23 mouse cellular contexts compared by ENCODE assay signal in the genomic region with DNA sequence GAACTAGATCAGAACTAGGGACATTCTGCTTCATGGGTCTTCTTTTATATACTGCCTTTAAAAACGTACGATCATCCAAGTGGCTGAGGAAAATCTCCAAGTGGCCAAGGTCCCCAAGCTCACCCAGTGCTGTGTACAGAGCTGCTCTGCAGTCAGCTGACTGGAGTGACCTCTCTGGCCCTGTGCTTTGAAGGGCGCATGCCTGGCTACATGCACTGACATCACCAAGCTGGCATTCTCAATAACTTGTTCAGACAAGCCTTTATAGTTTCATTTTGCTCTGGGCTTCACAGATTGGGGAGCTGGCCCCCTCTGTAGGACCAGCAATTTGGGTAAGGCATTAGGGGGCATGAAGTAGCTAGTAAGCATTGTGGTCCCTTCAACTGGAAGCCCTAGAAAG.
DNase-seq lines count a peak whose midpoint lies in the region; ATAC-seq and TF ChIP-seq lines count a peak whose summit lies in the region.
"Had no signal": no experiment of that assay in that cellular context is flagged by ENCODE, and none has a peak within 500 bp of the region (broad histone marks: within the 10 kb centered on the region; RNA-seq: fewer than 3 reads in every experiment).

No protein-coding gene starts in this region.

- H3K36me3 ChIP-seq in heart, embryonic 15.5 days = peaks cover 43% of the 10 kb centered on the region
- peaks cover 30% of the 10 kb centered on the region for H3K36me3 ChIP-seq in liver, adult 2 months (ENCODE audit: control insufficient read depth, insufficient read depth, low read length)
- H3K36me3 ChIP-seq in liver, embryonic 12.5 days = no peaks in the 10 kb centered on the region
- H3K36me3 ChIP-seq in midbrain, embryonic 10.5 days = no peaks in the 10 kb centered on the region
- H3K36me3 ChIP-seq: hindbrain, embryonic 12.5 days; limb, embryonic 13.5 days; neural tube, embryonic 15.5 days; stomach, embryonic 15.5 days had no signal

- DNase-seq in heart, postnatal 4 days = no peak
- peak; percentile 24 for DNase-seq in liver, adult 2 months (ENCODE audit: extremely low read depth, low read depth, low spot score)
- DNase-seq in adrenal gland, postnatal 10 days = peak; percentile 20
- DNase-seq in adrenal gland, postnatal 25 days = peak; percentile 2
- DNase-seq in midbrain, embryonic 10.5 days (ENCODE audit: low spot score) = no peak
- DNase-seq in cerebellum, postnatal 10 days = no peak
- DNase-seq: cerebellum, adult 2 months; cerebellum, postnatal 36 days; embryo, embryonic 11 days; gastrocnemius, postnatal 10 days; kidney, adult 18-20 months; layer of hippocampus, adult 9-11 months; right cerebral cortex, adult 18-20 months; thymus, postnatal 25 days had no signal

- ATAC-seq in heart, embryonic 15.5 days (replicated peaks; ENCODE audit: insufficient number of reproducible peaks, insufficient read depth, low FRiP score, low read depth) = no peak; the same call in 1 of the 2 replicates
- ATAC-seq in liver, embryonic 12.5 days = no peak
- ATAC-seq: forebrain, embryonic 14.5 days had no signal

- WGBS in heart, embryonic 15.5 days = 79% methylated on average over 3 of the region's 3 CpGs
- WGBS in liver, adult 2 months = 86% methylated on average over 3 of the region's 3 CpGs
- WGBS in liver, embryonic 12.5 days (ENCODE audit: insufficient replicate concordance) = 77% methylated on average over 3 of the region's 3 CpGs
- WGBS in midbrain, embryonic 10.5 days = 92% methylated on average over 3 of the region's 3 CpGs

- no peak overlapping the region for H3K9ac ChIP-seq in heart, embryonic 15.5 days
- no peak overlapping the region for H3K9ac ChIP-seq in liver, adult 2 months (ENCODE audit: low read depth, low read length)
- no peak overlapping the region for H3K9ac ChIP-seq in liver, embryonic 12.5 days
- H3K9ac ChIP-seq: hindbrain, embryonic 12.5 days; limb, embryonic 13.5 days; liver, embryonic 14.5 days; neural tube, embryonic 15.5 days; stomach, embryonic 15.5 days had no signal

- no peaks in the 10 kb centered on the region for H3K79me2 ChIP-seq in liver, adult 2 months (ENCODE audit: control insufficient read depth, insufficient read depth, low read length)

- H3K27me3 ChIP-seq in heart, embryonic 15.5 days = no peaks in the 10 kb centered on the region
- no peaks in the 10 kb centered on the region for H3K27me3 ChIP-seq in liver, adult 2 months (ENCODE audit: control insufficient read depth, insufficient read depth, low read length)
- no peaks in the 10 kb centered on the region for H3K27me3 ChIP-seq in liver, embryonic 12.5 days (replicated peaks)
- H3K27me3 ChIP-seq in midbrain, embryonic 10.5 days (ENCODE audit: low read depth, poor library complexity, severe bottlenecking) = no peaks in the 10 kb centered on the region
- H3K27me3 ChIP-seq: hindbrain, embryonic 12.5 days; limb, embryonic 13.5 days; neural tube, embryonic 15.5 days; stomach, embryonic 15.5 days had no signal

- no peak overlapping the region for H3K4me3 ChIP-seq in heart, embryonic 15.5 days
- no peak overlapping the region for H3K4me3 ChIP-seq in liver, adult 2 months (ENCODE audit: insufficient read depth, low read depth, low read length)
- H3K4me3 ChIP-seq in liver, embryonic 12.5 days = no peak overlapping the region
- H3K4me3 ChIP-seq in midbrain, embryonic 10.5 days = no peak overlapping the region
- H3K4me3 ChIP-seq: hindbrain, embryonic 12.5 days; limb, embryonic 13.5 days; neural tube, embryonic 15.5 days; stomach, embryonic 15.5 days had no signal

- peaks cover 5% of the 10 kb centered on the region for H3K4me1 ChIP-seq in heart, embryonic 15.5 days (replicated peaks)
- no peaks in the 10 kb centered on the region for H3K4me1 ChIP-seq in liver, adult 2 months (ENCODE audit: control insufficient read depth, insufficient read depth, low read length)
- H3K4me1 ChIP-seq in liver, embryonic 12.5 days = no peaks in the 10 kb centered on the region
- no peaks in the 10 kb centered on the region for H3K4me1 ChIP-seq in midbrain, embryonic 10.5 days
- H3K4me1 ChIP-seq: hindbrain, embryonic 12.5 days; limb, embryonic 13.5 days; neural tube, embryonic 15.5 days; stomach, embryonic 15.5 days had no signal

- no peak for TF ChIP-seq POLR2A in liver, adult 2 months (IDR thresholded peaks at IDR 0.05; ENCODE audit: extremely low read depth, insufficient read depth, low read length)

- TF ChIP-seq CTCF in liver, adult 2 months (IDR thresholded peaks at IDR 0.05; ENCODE audit: low read depth, low read length) = no peak

- no peak overlapping the region for H3K4me2 ChIP-seq in heart, embryonic 15.5 days
- no peak overlapping the region for H3K4me2 ChIP-seq in liver, embryonic 12.5 days
- H3K4me2 ChIP-seq: hindbrain, embryonic 12.5 days; limb, embryonic 13.5 days; midbrain, embryonic 11.5 days; neural tube, embryonic 15.5 days; stomach, embryonic 15.5 days had no signal

- H3K27ac ChIP-seq in heart, embryonic 15.5 days = 0 out of 2 replicates have a peak overlapping the region, but pooled peaks have one; percentile 9
- H3K27ac ChIP-seq in liver, adult 2 months (replicated peaks; ENCODE audit: insufficient read depth, low read depth, low read length) = no peak overlapping the region
- no peak overlapping the region for H3K27ac ChIP-seq in liver, embryonic 12.5 days
- H3K27ac ChIP-seq in midbrain, embryonic 10.5 days (replicated peaks) = no peak overlapping the region
- H3K27ac ChIP-seq: hindbrain, embryonic 12.5 days; limb, embryonic 13.5 days; liver, embryonic 14.5 days; neural tube, embryonic 15.5 days; stomach, embryonic 15.5 days had no signal

- H3K9me3 ChIP-seq in heart, embryonic 15.5 days (replicated peaks) = no peaks in the 10 kb centered on the region
- H3K9me3 ChIP-seq in liver, embryonic 12.5 days (replicated peaks) = no peaks in the 10 kb centered on the region
- no peaks in the 10 kb centered on the region for H3K9me3 ChIP-seq in midbrain, embryonic 10.5 days (replicated peaks)
- H3K9me3 ChIP-seq: hindbrain, embryonic 12.5 days; limb, embryonic 13.5 days; neural tube, embryonic 15.5 days; stomach, embryonic 15.5 days had no signal

Comparison
In these comparisons a context has a peak if more than half of its experiments do, and no peak if none do; other contexts are left out.
1. DNase-seq: peak in liver, adult 2 months (single experiment), adrenal gland, postnatal 10 days (single experiment) and adrenal gland, postnatal 25 days (single experiment); none in heart, postnatal 4 days (single experiment), midbrain, embryonic 10.5 days (single experiment) and cerebellum, postnatal 10 days (0 of 2).